Mouse (Mus musculus) lung, adult 2 months (tissue): ENCODE results near the gene 5330417H12Rik.

ENCODE experiments used
- CTCF ChIP-seq: fragments of 200-500 bp; IDR thresholded peaks from 2 replicates; pipeline ENCODE4 v1.5.1; 2011; ENCODE audit warnings: mild to moderate bottlenecking, low read length, control low read depth; ENCODE audit not compliant: insufficient read depth
- POLR2A ChIP-seq: fragments of 200-500 bp; IDR thresholded peaks from 2 replicates; pipeline ENCODE4 v1.6.1; 2011; ENCODE audit warnings: low read depth, mild to moderate bottlenecking, control low read depth, low read length, borderline replicate concordance; ENCODE audit errors: extremely low read depth

- no peak for TF ChIP-seq CTCF
- no peak for TF ChIP-seq POLR2A
These were observed 27.0 kb downstream of the 5330417H12Rik start for GRCm38 (mm10) chr7:107597956-107598355.
